Mouse (Mus musculus) cerebellum, adult 9-11 months (tissue): ENCODE measurements around the gene Kcnj5.

Source experiments
- DNase-seq: peaks from one replicate; pipeline ENCODE4 v3.0.0; 2022

Kcnj5 gene

GRCm38 (mm10) chr9:32344051-32344450 is at the start of gene Kcnj5:
TSS of gene Kcnj5 (minus strand) at chr9:32344350.
- DNase-seq, result peak; percentile 40

DNA sequence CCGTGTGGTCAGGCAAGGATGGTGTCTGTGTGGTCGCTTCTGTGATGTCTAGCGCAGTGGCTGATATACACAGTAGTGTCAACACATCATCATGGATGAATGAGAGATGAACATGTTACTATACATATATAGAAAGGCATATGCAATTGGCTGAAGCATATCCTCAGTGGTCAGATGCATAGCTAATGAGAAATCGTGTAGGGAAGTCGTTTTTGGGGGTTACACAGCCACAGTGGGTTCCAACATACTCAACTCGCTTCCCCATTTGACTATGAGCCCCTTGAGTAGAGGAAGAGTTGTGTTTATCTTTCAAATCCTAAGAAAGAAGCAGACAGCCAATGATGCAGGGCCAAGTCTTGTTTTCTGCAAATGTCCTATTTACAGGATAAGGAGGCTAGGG is 48.6 kb upstream of the Kcnj5 start:
- DNase-seq, result no peak

DNA sequence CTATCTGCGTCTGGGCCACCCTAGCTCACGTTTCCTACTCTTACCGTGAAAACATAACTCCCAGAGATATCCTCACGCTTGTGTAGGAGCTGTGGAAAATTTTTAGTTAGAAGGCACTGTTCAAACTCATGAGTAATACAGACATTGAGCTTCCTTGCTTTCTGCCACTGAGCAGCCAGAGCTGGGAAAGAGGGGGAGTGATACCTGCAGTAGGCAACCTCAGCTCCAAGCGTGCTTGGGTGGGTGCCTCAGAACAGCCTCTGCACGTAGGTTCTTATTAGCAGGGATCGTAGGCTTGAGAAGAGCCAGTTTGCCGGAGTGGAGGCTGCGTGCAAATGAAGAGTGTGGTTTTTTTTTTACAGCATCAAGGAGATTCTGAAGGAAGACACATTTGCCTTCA is 47.6 kb upstream of the Kcnj5 start:
- no peak for DNase-seq

GRCm38 (mm10) chr9:32391092-32391491 is 46.9 kb upstream of the Kcnj5 start:
- DNase-seq, result no peak

GRCm38 (mm10) chr9:32388120-32388519 is 44.0 kb upstream of the Kcnj5 start:
- no peak for DNase-seq

DNA sequence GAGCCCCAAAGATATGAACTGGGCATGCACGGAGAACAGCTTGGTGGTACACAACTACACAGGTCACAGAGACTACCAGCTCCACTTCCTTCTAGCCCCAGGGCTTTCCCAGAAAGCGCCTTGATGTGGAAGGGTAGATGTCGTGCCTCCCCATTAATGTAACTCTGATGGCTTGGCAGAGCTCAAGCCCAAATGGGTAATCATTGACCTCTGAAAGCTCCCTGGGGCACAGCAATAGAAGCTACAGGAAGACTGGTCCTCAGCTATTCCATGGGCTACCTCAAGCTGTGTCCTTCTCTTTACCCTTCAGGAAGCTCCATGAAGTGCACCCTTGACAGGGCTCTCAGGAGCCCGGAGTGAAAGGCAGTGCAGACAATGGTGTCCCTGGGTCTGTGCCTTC is 40.8 kb upstream of the Kcnj5 start:
- DNase-seq, result no peak

DNA sequence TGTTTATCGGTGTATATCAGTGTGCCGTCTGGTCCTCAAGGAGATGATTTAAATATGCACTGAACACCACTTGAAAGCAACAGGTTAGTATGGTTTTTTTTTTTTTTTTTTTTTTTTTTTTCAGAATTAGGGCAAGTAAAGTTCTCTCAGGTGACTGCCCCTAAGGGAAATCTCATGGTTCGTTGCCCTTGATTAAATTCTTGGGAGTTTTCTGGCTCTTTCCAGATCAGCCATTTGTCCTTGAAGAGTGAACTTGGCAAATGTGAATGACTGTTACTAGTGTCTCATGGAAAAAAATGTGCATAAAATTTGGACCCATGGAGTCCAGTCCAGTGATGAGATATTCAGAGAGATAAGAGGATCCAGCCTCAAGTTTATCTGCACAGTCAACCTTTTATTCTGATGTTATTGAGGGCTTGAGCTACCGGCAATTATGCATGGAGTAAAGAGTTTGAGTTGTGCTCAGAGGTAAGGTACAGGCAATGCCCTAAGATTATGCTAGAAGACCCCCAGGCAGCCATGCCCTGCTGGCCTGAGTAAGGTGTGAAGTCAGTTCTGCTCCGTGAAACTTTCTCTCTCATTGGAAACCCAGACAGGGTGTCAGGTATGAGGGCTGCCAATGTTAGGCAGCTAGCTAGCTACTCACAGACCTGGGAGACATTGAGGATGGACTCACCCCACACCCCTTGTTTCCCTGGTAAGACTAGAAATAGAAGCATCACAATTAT is 32.9 kb upstream of the Kcnj5 start:
- no peak for DNase-seq

- no peak for DNase-seq
Measured at GRCm38 (mm10) chr9:32376031-32376430, 31.9 kb upstream of the Kcnj5 start.

- DNase-seq, result no peak
Measured at GRCm38 (mm10) chr9:32373656-32374055, 29.5 kb upstream of the Kcnj5 start.

DNA sequence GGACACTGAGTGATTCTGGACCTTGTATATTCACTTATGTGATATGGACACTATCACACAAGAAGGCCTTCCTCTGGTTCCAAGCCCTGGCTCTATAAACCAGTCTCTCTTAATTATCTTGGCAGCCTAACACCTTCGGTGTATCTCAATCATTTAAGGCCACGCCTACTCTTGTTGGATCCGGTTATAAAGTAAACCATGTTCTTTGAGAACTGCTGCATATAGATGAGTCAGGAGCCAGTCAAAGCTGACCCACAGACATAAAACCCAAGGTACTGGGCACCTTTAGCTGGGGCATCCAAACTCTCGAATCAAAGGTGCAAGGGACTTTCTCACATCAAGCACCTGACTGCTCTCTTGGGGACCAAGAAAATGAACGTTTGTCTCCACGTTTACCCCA is 28.1 kb upstream of the Kcnj5 start, which contains the start of gene Kcnj1:
Gene Kcnj1 (plus strand): TSS at position 292 of the 400 bp plus-strand sequence.
- no peak for DNase-seq

DNA sequence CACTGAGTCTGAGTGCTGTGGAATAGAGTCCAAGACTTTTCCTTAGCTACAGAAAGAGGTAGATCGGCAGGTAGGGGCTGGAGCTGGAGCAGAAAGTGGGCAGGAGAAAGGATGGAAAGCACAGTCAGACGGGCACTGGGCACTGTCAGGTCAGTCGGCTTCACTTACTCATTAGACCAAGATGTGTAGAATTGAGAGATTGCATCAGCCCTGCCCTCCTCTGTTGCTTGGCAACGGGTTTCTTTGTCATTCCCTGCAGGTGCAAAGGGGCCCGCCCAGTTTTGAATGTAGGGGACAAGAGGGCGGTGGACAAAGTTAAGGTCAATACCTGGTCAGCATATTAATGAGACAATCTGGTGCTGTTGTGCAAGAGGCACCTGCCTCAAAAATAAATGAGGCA is 25.2 kb upstream of the Kcnj5 start:
- DNase-seq, result no peak

- no peak for DNase-seq
Measured at GRCm38 (mm10) chr9:32368812-32369211, 24.7 kb upstream of the Kcnj5 start.

GRCm38 (mm10) chr9:32360770-32361169 is 16.6 kb upstream of the Kcnj5 start:
- no peak for DNase-seq

- DNase-seq, result peak; percentile 55
Measured at GRCm38 (mm10) chr9:32350332-32350731, 6.2 kb upstream of the Kcnj5 start.

DNA sequence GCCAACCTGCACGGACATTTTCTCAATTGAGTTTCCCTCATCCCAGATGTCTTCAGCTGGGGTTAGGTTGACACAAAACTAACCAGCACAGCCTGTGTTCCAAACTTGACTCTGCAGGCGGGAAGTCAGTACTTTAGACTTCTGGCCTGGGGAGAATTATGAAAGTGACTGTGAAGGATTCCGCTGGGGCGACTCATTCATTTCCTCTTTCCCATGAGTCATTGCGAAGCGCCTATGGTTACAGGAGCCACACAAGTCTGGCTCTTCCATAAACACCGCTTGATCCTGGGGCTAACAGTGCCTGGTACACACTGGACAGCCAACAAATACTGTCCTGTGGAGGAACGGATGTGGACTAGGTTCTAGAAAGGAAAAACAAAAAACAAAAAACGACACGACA is 5.2 kb upstream of the Kcnj5 start:
- no peak for DNase-seq

- no peak for DNase-seq
Measured at GRCm38 (mm10) chr9:32348096-32348495, 3.9 kb upstream of the Kcnj5 start.

GRCm38 (mm10) chr9:32344489-32344888 is 339 bp upstream of the Kcnj5 start:
- DNase-seq, result peak; percentile 26

DNA sequence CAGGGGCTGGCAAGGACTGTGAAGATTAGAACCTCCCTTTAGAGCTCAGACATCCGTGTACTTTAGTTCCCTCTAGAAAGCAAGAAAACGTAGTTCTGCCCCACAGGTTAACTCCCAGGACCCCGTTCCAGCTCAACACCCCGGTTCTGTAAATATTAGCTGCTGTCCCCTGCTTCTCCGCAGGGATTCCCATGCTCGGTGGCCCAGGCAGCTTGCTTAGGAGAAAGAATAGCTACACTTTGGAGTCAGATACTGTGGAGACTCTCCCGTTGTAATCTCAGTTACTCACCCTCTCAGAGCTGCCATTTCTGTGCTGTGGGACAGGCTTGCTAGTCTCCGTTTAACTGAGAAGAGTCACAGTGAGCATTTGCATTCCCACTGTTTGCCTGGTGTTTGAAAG is 1.2 kb downstream of the Kcnj5 start:
- no peak for DNase-seq

GRCm38 (mm10) chr9:32340831-32341230 is 3.3 kb downstream of the Kcnj5 start:
- DNase-seq, result peak; percentile 59

GRCm38 (mm10) chr9:32335389-32336150 is 8.6 kb downstream of the Kcnj5 start:
- no peak for DNase-seq

GRCm38 (mm10) chr9:32331162-32331561 is 13.0 kb downstream of the Kcnj5 start:
- DNase-seq, result no peak

DNA sequence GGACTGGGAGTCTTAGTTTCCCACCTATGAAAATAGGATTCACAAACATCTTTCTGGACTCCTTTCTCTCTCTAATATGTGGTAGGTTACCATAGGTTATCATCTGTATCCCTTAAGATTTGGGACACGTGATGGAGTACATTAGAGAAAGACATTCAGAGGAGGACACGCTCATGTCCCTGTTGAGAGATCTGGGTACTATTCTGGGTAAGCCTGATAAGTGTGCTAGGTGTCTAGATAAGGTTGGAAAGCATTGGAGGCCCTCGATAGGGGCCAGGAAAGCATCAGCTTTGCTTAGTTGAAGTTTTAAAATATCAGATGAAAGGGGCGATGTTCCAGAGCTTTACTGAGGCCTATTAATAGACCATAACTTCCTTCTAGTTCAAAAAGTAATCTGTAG is 15.4 kb downstream of the Kcnj5 start:
- no peak for DNase-seq

DNA sequence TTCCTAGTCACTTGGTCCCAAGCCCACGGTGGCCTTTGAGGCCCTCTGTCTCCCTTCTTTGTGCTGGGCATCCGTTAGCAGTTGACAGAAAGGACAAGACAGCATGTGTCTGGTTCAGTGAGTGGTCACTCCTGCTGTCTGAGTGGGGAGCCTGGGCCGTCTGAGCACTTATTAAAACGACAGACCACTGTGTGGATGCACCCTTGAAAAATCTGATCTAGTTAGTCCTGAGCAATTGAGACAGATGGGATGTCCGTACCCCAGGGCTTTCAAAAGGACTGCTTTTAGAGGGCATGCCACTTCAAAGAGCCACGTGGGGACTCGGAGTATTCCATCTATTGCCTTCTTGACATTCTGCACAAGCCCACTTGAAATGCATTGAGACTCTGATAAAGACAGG is 20.5 kb downstream of the Kcnj5 start:
- DNase-seq, result no peak

GRCm38 (mm10) chr9:32320167-32320566 is 24.0 kb downstream of the Kcnj5 start:
- DNase-seq, result peak; percentile 59
